Mouse (Mus musculus) megakaryocyte, adult 5-6 weeks (primary cell): ENCODE data around the gene Fancc. TPM values are rescaled to one million over a fixed set of nuclear protein-coding genes. Genes with fewer than 3 reads are reported as not detected.
A peak's percentile ranks its signal among the peaks of the same experiment; 100 is the strongest.

Experiments used
- ATAC-seq: 2 replicates; pipeline ENCODE4 v1.8.0; 2016; ENCODE audit warnings: mild to moderate bottlenecking, inconsistent platforms; ENCODE audit not compliant: poor library complexity, severe bottlenecking
- total RNA-seq, 2 experiments: library from RNA; stranded (forward) in 1 of 2; stranded (reverse) in 1 of 2; fragments of 153-499, 151-499 nt in 1 of 2; fragments of 221-1000, 200-1000 nt in 1 of 2; gene quantifications; 2 replicates each; pipeline versions ENCODE4 v1.2.3 to v1.2.4; 2015 to 2017

The Fancc gene
- total RNA-seq, 2 experiments from 2014 or later, result 6.5 to 9.6 TPM

DNA sequence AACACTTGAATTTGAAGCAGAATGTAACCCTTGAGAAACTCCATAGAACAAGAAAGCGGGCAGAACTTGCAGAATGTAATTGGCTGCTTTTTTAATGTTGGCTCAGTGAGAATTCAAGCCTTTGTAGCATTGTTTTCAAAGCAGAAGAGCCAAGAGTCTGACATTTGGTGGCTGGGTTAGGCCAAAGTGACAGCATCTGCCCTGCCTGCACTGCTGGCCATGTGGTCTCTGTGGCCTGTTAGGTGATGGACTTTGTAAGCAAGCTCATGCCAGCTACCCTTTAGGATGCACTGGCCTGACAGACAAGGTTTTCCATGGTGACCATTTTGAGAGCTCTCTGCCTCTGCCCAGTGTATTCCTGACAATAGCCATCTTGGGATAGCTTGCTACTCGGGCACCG is 199.1 kb downstream of the Fancc start:
- ATAC-seq, result no peak

DNA sequence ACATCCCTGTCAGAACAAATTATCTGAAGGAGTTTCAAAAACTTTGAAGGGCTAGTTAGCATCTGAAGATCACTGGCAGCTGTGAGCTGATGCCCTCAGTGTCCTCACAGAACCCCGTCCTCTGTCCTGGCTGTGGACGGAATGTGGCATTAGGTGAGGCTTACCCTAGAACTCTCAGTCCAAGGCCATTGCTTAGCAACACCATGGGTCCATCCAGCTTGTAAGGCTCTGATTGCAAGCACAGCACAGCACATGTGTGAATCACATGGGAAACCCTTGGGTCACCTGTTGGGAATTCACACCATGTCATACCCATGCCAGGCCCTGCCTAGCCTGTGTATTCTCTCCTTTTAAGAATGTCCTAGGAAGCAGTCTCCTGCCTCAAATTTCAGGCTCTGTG is 200.1 kb downstream of the Fancc start:
- ATAC-seq, result no peak

DNA sequence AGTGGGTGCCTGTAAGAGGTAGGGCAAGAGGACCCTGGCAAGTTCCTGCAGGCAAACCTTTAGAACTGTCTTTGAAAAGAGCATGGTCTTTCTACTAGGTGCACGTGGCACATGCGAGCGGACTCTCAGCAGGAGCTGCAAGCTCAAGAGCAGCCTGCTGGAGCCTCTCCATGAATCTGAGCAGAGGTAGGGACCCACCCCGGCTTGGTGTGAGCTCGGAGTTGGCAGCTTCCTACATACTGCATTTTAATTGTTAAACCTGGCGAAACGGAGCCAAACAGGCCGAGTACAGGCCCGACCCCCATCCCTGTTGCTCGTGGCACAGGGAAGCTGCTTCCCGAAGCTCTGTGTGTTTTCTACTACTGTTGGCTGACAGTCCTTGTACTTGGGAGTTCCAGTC is 200.8 kb downstream of the Fancc start:
- no peak for ATAC-seq

DNA sequence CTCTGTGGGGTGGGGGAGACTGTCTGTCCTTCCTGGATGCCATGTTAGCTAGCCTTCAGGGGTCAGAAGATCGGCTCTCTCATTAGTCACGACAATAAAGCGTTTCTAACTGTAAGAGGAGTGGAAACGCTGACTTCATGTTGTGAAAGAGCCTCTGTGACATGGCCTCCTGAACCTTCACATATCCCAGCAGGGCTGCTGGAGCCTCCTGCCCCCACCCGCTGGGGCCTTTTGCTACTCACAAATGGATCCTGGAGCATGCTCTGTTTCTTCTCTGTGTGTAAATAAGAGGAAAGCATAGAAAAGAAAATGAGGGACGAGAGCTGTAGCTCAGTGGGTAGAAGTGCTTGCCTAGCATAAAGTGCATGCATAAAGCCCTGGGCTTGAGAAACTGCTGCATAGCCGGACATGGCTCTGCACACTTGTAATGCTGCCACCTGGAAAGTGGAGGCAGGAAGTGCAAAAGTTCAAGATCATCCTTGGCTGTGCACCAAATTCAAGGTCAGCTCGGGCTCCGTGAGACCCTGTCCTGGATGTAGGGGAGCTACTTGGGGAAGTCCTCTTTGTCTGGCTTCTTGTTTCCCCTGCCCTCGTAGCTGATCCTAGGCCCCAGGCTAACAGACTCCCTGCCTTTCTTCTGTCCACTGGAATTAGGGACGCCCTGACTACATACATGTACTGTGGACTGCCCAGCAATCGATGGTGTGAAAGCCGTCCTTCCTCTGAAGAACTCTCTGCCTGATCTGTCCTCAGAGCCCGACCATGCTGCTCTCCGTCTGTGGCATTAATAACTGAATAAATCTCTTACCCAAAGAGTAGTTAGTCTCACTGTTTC is 202.5 kb downstream of the Fancc start:
- no peak for ATAC-seq

DNA sequence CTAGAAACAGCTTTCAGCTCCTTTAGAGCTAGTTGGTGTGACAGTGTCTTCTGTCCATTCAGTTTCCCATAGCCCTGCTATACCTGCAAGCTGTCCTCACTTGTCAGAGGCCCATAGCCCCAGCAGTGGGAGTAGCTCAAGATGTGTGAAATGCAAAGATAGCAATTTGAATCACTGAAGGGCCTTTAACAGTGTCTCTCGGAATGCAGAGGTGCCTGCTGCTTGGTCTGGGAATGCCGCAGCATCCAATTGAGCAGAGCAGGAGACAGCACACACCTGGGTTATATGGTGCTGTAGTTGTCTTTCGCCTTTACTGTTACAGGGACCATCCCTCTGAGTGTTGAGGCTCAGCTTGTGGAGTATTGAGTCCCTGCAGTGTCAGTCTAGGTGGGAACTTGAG is 203.4 kb downstream of the Fancc start:
- no peak for ATAC-seq

DNA sequence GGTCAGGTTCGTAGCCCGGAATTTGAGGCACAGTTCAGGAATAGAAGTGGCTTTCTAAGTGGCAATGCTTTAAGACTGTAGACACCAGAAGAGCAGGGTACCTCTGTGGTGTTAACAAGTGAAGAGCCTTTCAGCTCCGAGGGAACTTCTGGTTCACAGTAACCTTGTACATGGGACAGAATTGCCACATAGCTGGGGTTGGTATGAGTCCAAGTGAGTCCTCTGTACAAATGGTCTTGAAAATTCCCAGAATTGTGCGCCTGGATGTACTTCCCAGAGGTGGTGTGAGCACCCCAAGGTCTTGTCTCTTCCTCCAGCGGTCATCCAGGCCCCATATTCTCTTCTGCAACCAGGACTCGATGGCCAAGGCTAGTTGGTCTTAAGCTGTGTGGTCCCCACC is 206.1 kb downstream of the Fancc start:
- no peak for ATAC-seq

DNA sequence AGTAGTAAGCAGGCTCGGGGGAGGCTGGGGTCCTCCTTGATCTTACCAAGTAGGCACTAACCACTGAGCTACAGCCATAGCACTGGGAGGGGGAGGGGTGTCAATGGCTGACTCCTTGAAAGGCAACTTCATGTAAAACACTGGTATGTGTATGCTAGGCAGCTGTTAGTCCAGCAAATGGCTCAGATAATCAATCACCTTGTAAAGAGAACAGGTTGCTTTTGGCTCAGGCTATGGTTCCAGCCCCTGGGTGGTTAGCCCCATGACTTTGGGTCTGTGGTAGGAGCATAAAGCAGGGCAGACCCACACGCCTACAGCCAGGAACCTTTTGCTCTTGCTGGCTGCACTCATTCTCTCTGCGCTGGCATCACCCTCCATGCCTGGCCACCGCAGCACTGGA is 207.0 kb downstream of the Fancc start:
- ATAC-seq, result no peak

DNA sequence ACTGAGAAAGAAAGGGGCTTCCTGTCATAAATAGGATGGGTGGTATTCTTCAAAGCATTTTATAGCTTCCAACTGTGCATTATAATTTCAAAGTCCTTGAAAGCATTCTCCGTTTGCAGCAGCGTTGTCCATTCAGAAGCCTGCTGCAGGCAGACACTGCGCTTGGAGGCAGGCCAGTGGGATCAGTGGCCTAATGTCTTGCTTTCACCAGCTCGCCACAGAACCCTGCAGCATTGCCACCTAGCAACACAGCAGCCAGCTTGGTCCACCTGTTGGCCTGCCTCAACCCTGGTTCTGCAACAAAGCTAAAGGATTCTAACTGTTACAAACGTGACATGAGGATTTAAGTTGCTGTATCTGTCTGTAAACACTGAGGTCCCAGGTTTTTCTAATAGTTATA is 207.4 kb downstream of the Fancc start:
- ATAC-seq, result no peak

GRCm38 (mm10) chr13:63289152-63289551 is 207.9 kb downstream of the Fancc start:
- ATAC-seq, result no peak

DNA sequence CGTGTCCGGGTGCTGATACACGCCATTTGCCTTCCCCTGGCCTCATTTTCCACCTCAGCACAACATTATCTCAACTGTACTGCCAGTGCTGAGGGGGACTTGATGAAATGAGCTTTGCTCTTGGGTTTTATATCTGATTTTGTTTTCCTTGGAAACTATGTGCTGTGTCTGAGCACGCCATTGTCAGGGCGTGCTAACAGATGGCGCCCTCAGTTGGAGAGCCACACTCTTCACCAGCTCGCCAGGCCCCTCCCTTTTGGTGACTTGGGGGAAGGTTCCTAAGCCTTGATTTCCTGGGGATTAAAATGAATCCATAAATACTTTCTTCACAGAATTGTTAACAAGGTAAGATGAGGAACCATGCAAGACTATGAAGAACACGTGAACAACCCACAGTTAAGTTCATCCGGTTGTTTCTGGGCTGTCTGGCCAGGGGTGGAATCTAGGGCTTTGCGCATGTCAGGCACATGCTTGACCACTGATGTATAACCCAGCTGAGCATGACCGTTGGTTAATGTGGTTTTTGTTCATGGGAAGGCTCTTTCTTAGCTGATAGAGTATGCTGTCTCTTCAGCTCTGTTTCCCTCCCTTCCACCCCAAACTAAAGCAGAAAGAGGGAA is 210.5 kb downstream of the Fancc start:
- ATAC-seq, result no peak

- ATAC-seq, result no peak
Observed at GRCm38 (mm10) chr13:63284748-63285147, 212.3 kb downstream of the Fancc start.

DNA sequence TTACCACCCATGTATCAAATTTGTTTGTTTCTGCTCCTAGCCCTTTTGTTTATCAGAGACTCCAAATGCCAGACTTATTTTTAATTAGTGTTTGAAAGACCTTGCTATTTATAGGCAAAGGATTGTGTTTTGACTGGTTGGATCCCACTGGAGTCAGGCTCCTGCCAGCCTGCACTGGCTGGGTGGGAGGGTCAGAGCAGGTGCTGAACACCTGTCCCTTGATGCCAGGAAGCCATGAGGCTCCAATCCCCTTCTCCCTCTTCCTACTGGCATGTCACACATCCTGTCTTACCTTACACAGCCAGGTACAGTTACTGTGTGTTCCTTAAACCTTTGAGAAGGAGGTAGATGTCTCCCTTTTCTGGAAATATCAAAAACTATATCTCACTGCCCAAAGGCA is 213.8 kb downstream of the Fancc start:
- no peak for ATAC-seq

DNA sequence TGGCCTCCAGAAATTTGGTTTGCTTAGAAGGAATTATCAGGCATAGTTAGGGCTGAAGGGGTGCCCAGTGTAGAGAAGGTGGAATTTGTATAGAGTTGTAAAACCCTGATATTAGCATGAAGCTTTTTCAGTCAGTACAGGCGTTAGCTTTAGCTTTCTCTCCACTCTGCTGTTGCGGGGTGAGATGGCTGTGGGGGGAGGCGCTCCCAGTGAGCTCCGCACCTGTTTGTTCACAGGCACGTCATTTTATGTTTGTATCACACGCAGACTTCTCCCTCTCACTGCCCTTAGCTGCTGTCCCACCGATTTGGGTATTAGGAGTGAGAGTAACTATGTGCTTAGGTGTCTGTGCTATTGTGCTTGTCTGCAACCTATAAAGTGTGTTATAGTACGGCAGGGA is 215.9 kb downstream of the Fancc start:
- ATAC-seq, result no peak

DNA sequence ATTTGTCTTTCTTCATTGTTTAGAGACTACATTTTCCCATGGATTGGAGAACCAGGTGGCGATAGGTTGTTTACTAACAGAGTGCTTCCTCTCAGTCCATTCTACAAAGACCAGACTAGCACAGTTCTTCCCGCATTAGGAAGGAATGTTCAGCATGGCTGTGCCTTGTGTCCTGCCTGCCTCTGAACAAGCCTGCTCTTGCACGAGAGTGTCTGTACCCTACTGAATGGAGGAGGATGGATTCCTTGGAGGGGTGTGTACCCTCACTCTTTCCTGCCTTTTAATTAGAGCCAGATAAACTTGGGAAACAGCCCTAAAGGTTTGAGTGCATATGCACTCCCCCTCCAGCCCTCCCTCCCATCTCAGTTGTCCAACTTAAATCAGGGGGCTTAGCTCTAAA is 216.7 kb downstream of the Fancc start:
- no peak for ATAC-seq

- ATAC-seq, result no peak
Observed at GRCm38 (mm10) chr13:63279807-63280206, 217.3 kb downstream of the Fancc start.

GRCm38 (mm10) chr13:63278796-63279475 is 218.1 kb downstream of the Fancc start:
- peak; percentile 90 for ATAC-seq

DNA sequence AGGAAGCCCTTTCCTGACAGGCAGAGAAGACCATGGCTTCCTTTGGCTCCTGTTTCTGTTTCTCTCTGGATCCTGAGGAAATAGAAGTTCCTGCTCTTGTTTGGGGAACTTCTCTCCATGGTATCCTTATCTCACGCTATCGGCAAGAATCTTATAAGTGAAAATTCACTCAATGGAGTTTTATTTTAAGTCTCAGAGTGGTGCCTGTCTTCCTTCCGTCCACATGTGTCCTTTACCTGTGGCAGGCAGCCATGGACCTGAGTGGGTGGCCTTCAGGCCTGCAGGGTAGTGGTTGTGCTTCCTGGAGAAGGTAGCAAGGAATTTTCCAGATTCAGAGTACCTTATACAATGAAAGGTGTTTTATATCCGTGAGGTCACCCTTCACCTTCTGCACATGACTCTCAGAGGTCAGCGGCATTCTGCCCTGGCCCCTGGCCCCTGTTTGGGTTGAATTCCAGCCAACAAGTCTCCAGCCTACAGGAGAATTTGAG is 218.9 kb downstream of the Fancc start:
- no peak for ATAC-seq

- ATAC-seq, result no peak
Observed at GRCm38 (mm10) chr13:63277316-63277715, 219.8 kb downstream of the Fancc start.

DNA sequence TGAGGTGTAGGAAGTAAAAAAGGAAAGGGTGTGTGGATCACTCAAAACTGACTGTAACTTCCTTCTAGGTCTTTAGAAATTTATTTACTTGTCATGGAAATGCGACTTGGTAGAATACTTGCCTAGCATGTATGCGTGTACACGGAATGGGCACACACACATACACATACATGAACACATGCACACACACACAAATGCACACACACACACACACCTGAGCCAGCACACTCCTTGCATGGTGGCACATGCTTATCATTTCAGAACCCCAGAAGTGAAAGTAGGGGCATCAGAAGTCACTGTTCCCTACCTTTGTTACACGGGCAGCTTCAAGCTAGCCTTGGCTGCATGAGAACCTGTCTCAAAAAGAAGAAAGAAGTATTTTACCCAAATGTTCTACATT is 220.7 kb downstream of the Fancc start:
- no peak for ATAC-seq

DNA sequence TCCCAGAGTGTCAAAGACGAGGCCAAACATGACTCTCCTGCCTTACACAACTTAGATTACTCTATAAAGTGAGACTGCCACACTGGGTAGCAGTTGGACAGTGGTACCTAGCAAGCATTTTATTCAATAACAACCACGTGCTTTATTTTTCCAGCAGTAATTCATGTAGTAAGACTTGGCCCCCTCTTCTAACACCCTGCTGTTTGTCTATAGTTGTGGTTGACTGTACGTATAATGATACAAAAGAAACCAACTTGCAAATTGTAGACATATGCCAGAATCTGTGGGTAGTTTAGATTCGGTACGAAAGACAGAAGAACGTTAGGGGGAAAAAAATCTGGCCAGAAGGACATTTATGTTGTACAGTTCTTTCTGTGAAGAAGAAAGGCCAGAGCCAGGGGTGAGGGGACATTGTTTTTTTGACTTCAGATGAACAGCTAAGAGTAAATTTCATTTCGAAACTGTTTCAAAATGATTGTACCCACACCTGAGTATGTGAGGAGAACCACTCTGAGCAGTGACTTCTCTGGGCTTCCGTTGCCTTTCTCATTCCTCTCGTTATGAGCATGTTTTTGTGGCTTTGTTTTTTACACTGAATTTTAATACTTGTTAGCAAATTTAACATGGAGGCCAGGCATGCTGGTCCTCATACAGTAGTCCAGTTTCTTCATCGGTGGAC is 222.5 kb downstream of the Fancc start:
- ATAC-seq, result no peak

- ATAC-seq, result no peak
Observed at GRCm38 (mm10) chr13:63273859-63274258, 223.2 kb downstream of the Fancc start.
